Mouse (Mus musculus) C2C12 (cell line): Measurements from ENCODE around the gene Otogl.

Experiments
- CEBPB ChIP-seq: IDR thresholded peaks from one replicate; pipeline ENCODE4 v1.6.1; 2011; ENCODE audit warnings: low read depth, mild to moderate bottlenecking, control low read depth, moderate library complexity
- CTCF ChIP-seq: IDR thresholded peaks from one replicate; pipeline ENCODE4 v1.5.1; 2011; ENCODE audit not compliant: control insufficient read depth, insufficient read depth, insufficient read length
- FOSL1 ChIP-seq: IDR thresholded peaks from one replicate; pipeline ENCODE4 v1.8.0; 2011; ENCODE audit warnings: mild to moderate bottlenecking, low read length; ENCODE audit not compliant: poor library complexity, insufficient read depth, severe bottlenecking
- MAX ChIP-seq: IDR thresholded peaks from one replicate; pipeline ENCODE4 v1.6.1; 2011; ENCODE audit warnings: mild to moderate bottlenecking, control low read depth
- MYOD1 ChIP-seq: IDR thresholded peaks from one replicate; pipeline ENCODE4 v1.6.1; 2011; ENCODE audit warnings: low read depth; ENCODE audit not compliant: control insufficient read depth, insufficient read length
- USF1 ChIP-seq: IDR thresholded peaks from one replicate; pipeline ENCODE4 v1.6.1; 2011; ENCODE audit warnings: low read depth, mild to moderate bottlenecking, control low read depth, moderate library complexity

DNA sequence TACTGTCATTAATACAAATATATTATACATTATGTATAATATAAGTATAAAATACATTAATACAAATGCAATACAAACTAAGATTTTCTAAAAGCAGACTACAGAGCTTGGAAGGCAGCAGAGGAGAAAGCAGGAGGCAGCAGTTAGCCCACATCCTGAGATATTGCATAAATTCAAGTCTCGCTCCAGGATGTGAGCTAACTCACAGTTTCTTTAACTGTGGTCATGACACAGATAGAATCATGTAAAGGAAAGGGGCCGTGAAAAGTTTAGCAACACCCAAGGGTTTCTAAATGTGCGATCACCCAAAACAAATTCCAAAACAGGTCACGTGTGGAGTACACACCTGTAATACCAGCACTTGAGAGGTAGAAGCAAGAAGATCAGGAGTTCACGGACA is 39.4 kb downstream of the Otogl start:
- TF ChIP-seq CTCF: no peak
- TF ChIP-seq MAX: no peak
- TF ChIP-seq MYOD1: no peak
- TF ChIP-seq USF1: no peak
- no peak for TF ChIP-seq CEBPB
- TF ChIP-seq FOSL1: no peak
